Mouse (Mus musculus): Measurements from ENCODE around the gene Maml3. TPM values are rescaled to one million over a fixed set of nuclear protein-coding genes. Genes with fewer than 3 reads are reported as not detected.

Maml3 gene
- polyA plus RNA-seq, 1 experiment, result 2.2 TPM

DNA sequence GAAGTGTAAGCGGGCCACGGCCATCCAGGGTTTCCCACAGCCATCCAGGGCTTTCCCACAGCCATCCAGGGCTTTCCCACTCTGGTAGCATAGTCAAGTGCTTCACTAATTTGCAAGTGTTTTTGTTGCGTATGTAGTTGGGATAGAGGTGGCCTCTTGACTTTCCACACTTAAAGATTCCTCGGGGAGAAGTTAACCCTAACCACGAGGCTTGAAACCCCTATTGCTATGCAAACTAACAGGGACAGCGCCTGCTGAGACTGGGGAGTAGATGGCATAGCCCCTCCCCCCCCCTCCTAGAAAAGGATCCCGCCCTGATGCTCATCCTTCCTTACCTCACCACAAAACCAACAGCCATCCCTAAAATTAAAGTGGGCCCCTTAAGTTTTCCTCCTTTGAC, 82.4 kb downstream of the Maml3 start:
- Histone ChIP-seq H3K27me3 (ENCODE audit: control insufficient read depth, insufficient read depth, insufficient read length) (no peaks in the 10 kb centered on the region), H3ac (ENCODE audit: control insufficient read depth, insufficient read length, low read depth) (no peak overlapping the region), H3K79me2 (ENCODE audit: control insufficient read depth, insufficient read depth) (no peaks in the 10 kb centered on the region), H3K79me3 (ENCODE audit: low read depth) (peaks cover 2% of the 10 kb centered on the region), H3K36me3 (ENCODE audit: control insufficient read depth, insufficient read depth) (no peaks in the 10 kb centered on the region), H3K4me3 (ENCODE audit: insufficient read depth, poor library complexity, severe bottlenecking) (no peak overlapping the region)
- no peak for TF ChIP-seq MYOG (IDR thresholded peaks at IDR 0.05; ENCODE audit: control insufficient read depth, extremely low read depth, insufficient read length)
- no peak for TF ChIP-seq CTCF (IDR thresholded peaks at IDR 0.05; ENCODE audit: control insufficient read depth, insufficient read depth, insufficient read length)
- no peak for TF ChIP-seq USF1 (IDR thresholded peaks at IDR 0.05; ENCODE audit: low read depth)
- no peak for TF ChIP-seq CEBPB (IDR thresholded peaks at IDR 0.05; ENCODE audit: low read depth)
- TF ChIP-seq MYOD1 (IDR thresholded peaks at IDR 0.05; ENCODE audit: control insufficient read depth, insufficient read length, low read depth), result no peak
- TF ChIP-seq FOSL1 (IDR thresholded peaks at IDR 0.05; ENCODE audit: insufficient read depth, low read length, poor library complexity, severe bottlenecking), result no peak
- no peak for TF ChIP-seq MAX (IDR thresholded peaks at IDR 0.05)

GRCm38 (mm10) chr3:52018103-52018439, 86.8 kb downstream of the Maml3 start:
- Histone ChIP-seq H3K79me3 (ENCODE audit: low read depth) (peaks cover 2% of the 10 kb centered on the region), H3K36me3 (ENCODE audit: control insufficient read depth, insufficient read depth) (no peaks in the 10 kb centered on the region), H3K27me3 (ENCODE audit: control insufficient read depth, insufficient read depth, insufficient read length) (no peaks in the 10 kb centered on the region), H3K79me2 (ENCODE audit: control insufficient read depth, insufficient read depth) (no peaks in the 10 kb centered on the region), H3K4me3 (ENCODE audit: insufficient read depth, poor library complexity, severe bottlenecking) (no peak overlapping the region), H3ac (ENCODE audit: control insufficient read depth, insufficient read length, low read depth) (no peak overlapping the region)
- TF ChIP-seq FOSL1 (IDR thresholded peaks at IDR 0.05; ENCODE audit: insufficient read depth, low read length, poor library complexity, severe bottlenecking) (no peak), MYOG (IDR thresholded peaks at IDR 0.05; ENCODE audit: control insufficient read depth, extremely low read depth, insufficient read length) (no peak), MAX (IDR thresholded peaks at IDR 0.05) (no peak), CTCF (IDR thresholded peaks at IDR 0.05; ENCODE audit: control insufficient read depth, insufficient read depth, insufficient read length) (no peak), MYOD1 (IDR thresholded peaks at IDR 0.05; ENCODE audit: control insufficient read depth, insufficient read length, low read depth) (no peak), USF1 (IDR thresholded peaks at IDR 0.05; ENCODE audit: low read depth) (no peak), CEBPB (IDR thresholded peaks at IDR 0.05; ENCODE audit: low read depth) (no peak)

DNA sequence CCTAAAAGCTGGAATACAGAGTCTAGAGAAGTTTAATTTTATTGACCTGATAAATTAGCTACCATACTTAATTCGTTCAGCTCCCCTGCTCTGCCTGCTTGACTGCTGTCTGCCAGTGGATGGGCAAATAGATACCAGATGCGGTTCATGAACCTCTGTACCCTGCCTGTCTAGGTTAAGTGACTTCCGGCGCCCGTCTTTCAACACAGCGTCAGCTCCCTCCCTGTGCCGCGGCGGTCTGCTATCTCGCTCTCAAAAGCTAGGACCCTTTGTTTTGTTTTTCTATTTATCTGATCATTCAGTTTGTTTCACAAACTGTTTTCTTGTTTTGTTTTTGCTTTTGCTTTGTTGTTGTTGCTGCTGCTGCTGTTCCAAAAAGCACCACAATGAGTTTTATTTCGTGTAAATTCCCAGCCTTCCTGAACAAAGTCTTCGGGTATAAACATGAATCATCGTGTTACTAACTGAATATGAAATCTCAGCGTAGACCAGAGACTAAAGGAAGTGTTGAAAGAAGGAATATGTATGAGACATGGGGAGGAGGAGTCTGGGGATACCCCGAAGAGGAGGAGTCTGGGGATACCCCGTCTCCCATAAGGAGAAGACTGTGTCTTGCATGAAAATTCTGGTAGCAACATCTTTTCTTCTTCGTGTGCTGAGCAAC, 87.3 kb downstream of the Maml3 start:
- Histone ChIP-seq H3K79me2 (ENCODE audit: control insufficient read depth, insufficient read depth) (no peaks in the 10 kb centered on the region), H3K4me3 (ENCODE audit: insufficient read depth, poor library complexity, severe bottlenecking) (no peak overlapping the region), H3ac (ENCODE audit: control insufficient read depth, insufficient read length, low read depth) (no peak overlapping the region), H3K79me3 (ENCODE audit: low read depth) (peaks cover 2% of the 10 kb centered on the region), H3K36me3 (ENCODE audit: control insufficient read depth, insufficient read depth) (no peaks in the 10 kb centered on the region), H3K27me3 (ENCODE audit: control insufficient read depth, insufficient read depth, insufficient read length) (no peaks in the 10 kb centered on the region)
- TF ChIP-seq FOSL1 (IDR thresholded peaks at IDR 0.05; ENCODE audit: insufficient read depth, low read length, poor library complexity, severe bottlenecking) (no peak), CTCF (IDR thresholded peaks at IDR 0.05; ENCODE audit: control insufficient read depth, insufficient read depth, insufficient read length) (no peak), USF1 (IDR thresholded peaks at IDR 0.05; ENCODE audit: low read depth) (no peak), MYOG (IDR thresholded peaks at IDR 0.05; ENCODE audit: control insufficient read depth, extremely low read depth, insufficient read length) (no peak), MAX (IDR thresholded peaks at IDR 0.05) (no peak), CEBPB (IDR thresholded peaks at IDR 0.05; ENCODE audit: low read depth) (no peak), MYOD1 (IDR thresholded peaks at IDR 0.05; ENCODE audit: control insufficient read depth, insufficient read length, low read depth) (no peak)

DNA sequence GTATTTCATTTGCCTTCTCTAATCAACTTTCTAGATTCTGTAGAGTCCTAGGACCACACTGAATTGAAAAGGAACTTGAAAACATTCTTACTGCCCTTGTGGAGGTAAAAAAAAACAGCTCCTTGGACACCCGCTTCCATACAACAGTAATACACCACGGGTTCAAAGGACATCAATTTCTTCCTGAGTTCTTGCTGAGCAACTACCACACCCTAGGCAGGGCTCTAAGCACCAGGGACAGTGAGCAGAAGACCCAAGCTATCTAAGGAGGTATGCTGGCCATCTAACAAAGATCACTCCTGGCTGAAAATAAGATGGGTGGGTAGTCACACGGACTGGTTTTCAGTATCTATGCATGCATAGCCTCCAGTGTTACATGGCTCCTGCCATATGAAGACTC, 88.7 kb downstream of the Maml3 start:
- Histone ChIP-seq H3K4me3 (ENCODE audit: insufficient read depth, poor library complexity, severe bottlenecking) (no peak overlapping the region), H3K79me2 (ENCODE audit: control insufficient read depth, insufficient read depth) (no peaks in the 10 kb centered on the region), H3ac (ENCODE audit: control insufficient read depth, insufficient read length, low read depth) (no peak overlapping the region), H3K27me3 (ENCODE audit: control insufficient read depth, insufficient read depth, insufficient read length) (no peaks in the 10 kb centered on the region), H3K79me3 (ENCODE audit: low read depth) (peaks cover 2% of the 10 kb centered on the region), H3K36me3 (ENCODE audit: control insufficient read depth, insufficient read depth) (no peaks in the 10 kb centered on the region)
- TF ChIP-seq MYOD1 (IDR thresholded peaks at IDR 0.05; ENCODE audit: control insufficient read depth, insufficient read length, low read depth), result no peak
- no peak for TF ChIP-seq MYOG (IDR thresholded peaks at IDR 0.05; ENCODE audit: control insufficient read depth, extremely low read depth, insufficient read length)
- TF ChIP-seq MAX (IDR thresholded peaks at IDR 0.05), result no peak
- no peak for TF ChIP-seq USF1 (IDR thresholded peaks at IDR 0.05; ENCODE audit: low read depth)
- no peak for TF ChIP-seq FOSL1 (IDR thresholded peaks at IDR 0.05; ENCODE audit: insufficient read depth, low read length, poor library complexity, severe bottlenecking)
- TF ChIP-seq CTCF (IDR thresholded peaks at IDR 0.05; ENCODE audit: control insufficient read depth, insufficient read depth, insufficient read length), result no peak
- no peak for TF ChIP-seq CEBPB (IDR thresholded peaks at IDR 0.05; ENCODE audit: low read depth)

DNA sequence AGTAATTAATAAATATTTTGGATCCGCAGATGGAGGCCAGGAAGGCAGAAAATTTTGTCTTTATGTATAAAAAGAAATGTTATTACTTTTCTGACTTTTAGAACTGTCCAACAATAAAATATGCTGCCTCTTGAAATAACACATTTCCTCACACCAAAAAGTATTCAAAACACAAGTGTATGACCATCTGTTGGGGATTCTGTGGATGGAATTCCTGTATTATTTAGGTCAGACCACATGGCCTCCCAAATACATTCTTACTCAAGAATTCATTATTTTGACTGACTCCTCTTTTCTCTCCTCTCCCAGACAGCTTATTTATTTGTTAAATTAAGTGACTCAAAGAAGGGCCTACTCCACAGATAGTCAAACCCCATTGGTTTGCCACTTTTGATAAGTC, 89.3 kb downstream of the Maml3 start:
- no peak for TF ChIP-seq MYOD1 (IDR thresholded peaks at IDR 0.05; ENCODE audit: control insufficient read depth, insufficient read length, low read depth)
- TF ChIP-seq MYOG (IDR thresholded peaks at IDR 0.05; ENCODE audit: control insufficient read depth, extremely low read depth, insufficient read length), result no peak
- no peak for TF ChIP-seq FOSL1 (IDR thresholded peaks at IDR 0.05; ENCODE audit: insufficient read depth, low read length, poor library complexity, severe bottlenecking)
- no peak for TF ChIP-seq USF1 (IDR thresholded peaks at IDR 0.05; ENCODE audit: low read depth)
- TF ChIP-seq CTCF (IDR thresholded peaks at IDR 0.05; ENCODE audit: control insufficient read depth, insufficient read depth, insufficient read length), result no peak
- TF ChIP-seq CEBPB (IDR thresholded peaks at IDR 0.05; ENCODE audit: low read depth), result no peak
- TF ChIP-seq MAX (IDR thresholded peaks at IDR 0.05), result no peak
- Histone ChIP-seq H3K79me3 (ENCODE audit: low read depth) (peaks cover 2% of the 10 kb centered on the region), H3K36me3 (ENCODE audit: control insufficient read depth, insufficient read depth) (no peaks in the 10 kb centered on the region), H3K27me3 (ENCODE audit: control insufficient read depth, insufficient read depth, insufficient read length) (no peaks in the 10 kb centered on the region), H3ac (ENCODE audit: control insufficient read depth, insufficient read length, low read depth) (no peak overlapping the region), H3K4me3 (ENCODE audit: insufficient read depth, poor library complexity, severe bottlenecking) (no peak overlapping the region), H3K79me2 (ENCODE audit: control insufficient read depth, insufficient read depth) (no peaks in the 10 kb centered on the region)

Data from C2C12 (cell line).